Mouse (Mus musculus): ENCODE measurements around the gene Cdcp2. TPM values are rescaled to one million over a fixed set of nuclear protein-coding genes. Genes with fewer than 3 reads are reported as not detected.

Cdcp2 gene
- total RNA-seq (2021), result not detected

- DNase-seq, result no peak
These were observed at the start of gene Cdcp2 for GRCm38 (mm10) chr4:107096841-107097373. Gene Cdcp2, plus strand, starts transcription at chr4:107096891.

DNA sequence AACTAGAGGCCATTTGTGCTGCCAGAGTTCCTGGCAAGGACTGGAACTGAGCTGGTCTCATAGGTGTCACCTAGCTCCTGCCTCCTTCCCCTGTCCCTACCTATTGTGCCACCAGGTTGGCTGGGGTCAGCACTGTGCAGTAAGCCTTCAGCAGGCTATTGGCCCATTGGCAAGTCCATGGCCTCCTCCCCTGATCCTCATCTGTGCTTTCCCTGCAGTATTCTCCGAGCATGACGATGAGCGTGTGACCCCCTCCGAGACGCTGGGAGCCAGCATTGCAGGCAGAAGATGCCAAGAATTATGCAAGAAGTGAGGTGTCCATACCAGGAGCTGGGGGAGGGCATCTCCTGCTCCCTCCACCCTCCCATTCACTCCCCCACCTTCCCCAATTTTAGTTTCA lies 48.9 kb upstream of the Cdcp2 start:
- no peak for DNase-seq

DNA sequence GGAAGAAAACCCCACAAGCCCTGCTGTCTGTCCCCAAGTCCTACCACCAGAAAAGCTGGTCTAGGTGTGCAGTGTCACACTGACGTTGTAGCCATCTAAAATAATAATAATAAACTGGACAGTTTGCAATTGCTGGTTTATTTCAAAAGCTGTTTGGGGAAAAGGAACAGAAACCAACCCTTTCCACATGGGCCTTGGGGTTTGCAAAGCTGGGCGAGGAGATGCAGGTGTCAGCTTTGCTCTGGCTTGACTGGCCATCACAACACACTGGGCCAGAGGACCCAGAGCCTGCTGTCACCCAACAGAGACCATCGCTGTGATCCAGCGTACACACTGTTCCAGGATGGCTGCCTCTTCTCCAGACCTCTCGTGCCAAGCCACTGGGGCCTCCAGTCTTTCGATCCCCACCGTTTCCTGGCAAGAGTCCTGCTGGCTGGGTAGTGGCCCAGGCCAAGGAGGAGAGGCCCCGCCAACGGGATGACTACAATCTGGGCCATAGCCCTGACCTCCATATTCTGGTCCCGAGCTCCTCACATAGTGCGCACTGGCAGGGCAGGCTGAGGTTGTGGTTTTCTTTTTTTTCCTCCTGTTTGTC lies 48.0 kb upstream of the Cdcp2 start:
- DNase-seq, result no peak

GRCm38 (mm10) chr4:107051889-107052288 lies 44.8 kb upstream of the Cdcp2 start:
- DNase-seq, result no peak

GRCm38 (mm10) chr4:107052962-107053553 lies 43.6 kb upstream of the Cdcp2 start:
- DNase-seq, result peak; percentile 20

DNA sequence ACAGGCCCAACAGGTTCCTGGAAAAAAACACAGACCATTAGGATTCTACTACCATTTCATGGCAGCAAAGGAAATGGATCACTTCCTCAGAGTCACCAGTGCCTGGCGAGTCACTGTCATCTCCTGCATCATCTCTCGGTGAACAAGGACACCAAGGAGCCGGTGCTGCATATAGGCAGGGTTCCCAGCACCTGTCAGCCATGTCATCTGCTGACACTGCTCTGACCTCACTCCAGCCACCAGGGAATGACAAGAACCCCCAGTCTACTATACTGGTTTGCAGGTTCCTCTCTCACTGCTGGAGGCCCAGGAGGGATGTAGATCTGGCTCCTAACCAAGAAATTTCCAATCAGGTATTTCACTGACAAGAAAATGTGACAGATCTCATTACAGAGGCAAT lies 40.6 kb upstream of the Cdcp2 start:
- DNase-seq, result no peak

- no peak for DNase-seq
These were observed 38.3 kb upstream of the Cdcp2 start for GRCm38 (mm10) chr4:107058346-107058745.

- DNase-seq, result no peak
These were observed 37.9 kb upstream of the Cdcp2 start for GRCm38 (mm10) chr4:107058781-107059180.

GRCm38 (mm10) chr4:107061560-107061959 lies 35.1 kb upstream of the Cdcp2 start:
- DNase-seq, result no peak

DNA sequence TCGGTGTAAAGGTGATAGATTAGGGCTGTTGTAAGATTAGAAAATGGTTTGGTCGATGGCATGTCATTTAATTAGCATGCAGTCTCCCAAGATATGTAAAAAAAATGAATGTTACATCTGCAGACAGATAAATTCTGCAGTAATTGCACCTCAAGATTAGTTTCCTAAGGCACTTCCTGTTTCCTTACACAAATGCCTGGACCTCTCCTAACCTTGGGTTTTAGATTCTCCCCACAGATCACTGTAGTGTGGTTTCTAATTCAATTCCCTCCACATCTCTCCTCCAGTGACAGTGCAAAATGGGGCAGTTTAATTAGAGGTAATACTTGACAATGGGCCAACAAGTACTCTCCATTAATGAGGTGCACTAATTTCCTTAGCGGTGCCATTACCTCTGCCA lies 33.5 kb upstream of the Cdcp2 start:
- DNase-seq, result no peak

GRCm38 (mm10) chr4:107064394-107065098 lies 32.1 kb upstream of the Cdcp2 start:
- DNase-seq, result no peak

DNA sequence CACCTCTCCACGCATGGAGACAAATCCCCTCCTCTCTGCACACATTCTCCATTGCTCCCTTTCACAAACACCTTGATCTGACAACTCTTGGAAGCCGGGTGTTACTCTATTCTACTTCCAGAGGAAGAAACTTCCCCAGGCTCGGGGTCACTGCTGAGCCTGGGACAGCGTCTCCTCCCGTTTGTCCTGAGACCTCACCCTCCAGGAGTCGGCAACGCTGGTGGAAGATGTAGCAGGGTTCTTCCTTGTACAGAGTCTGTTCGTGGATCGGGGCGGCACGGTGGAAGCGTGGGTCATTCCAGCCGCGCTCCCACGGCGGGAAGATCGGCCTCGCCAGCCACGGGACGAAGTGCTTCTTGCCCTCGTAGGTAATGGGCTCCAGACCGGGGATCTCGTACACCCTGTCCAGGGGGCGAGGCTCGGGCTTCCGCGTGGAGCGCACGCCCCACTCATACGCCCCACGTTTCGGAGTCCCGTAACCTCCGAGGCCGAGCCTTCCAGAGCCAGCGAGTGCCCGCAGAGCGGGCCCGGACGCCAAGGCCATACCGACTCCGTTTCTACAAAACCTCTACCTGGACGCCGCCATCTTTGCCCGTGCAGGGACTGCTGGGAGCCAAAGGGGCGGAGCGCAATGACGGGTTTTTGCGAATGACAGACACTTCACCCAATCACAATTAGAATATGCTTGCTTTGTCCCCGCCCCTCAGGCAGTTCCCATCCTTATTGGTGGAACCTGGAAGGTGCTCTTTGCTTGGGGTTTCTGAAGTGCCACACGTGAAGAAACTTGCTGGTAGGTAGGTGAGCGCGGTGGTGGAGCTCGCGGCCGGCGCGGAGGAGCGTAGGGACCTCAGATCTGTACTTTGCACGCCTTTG lies 30.2 kb upstream of the Cdcp2 start, which contains the start of the genes Mrpl37 and Cyb5rl:
Gene Mrpl37 (minus strand): TSS at position 617 of the 873 bp plus-strand sequence.
Gene Cyb5rl (plus strand): TSS at position 737 of the 873 bp plus-strand sequence.
- DNase-seq, result peak; percentile 97

DNA sequence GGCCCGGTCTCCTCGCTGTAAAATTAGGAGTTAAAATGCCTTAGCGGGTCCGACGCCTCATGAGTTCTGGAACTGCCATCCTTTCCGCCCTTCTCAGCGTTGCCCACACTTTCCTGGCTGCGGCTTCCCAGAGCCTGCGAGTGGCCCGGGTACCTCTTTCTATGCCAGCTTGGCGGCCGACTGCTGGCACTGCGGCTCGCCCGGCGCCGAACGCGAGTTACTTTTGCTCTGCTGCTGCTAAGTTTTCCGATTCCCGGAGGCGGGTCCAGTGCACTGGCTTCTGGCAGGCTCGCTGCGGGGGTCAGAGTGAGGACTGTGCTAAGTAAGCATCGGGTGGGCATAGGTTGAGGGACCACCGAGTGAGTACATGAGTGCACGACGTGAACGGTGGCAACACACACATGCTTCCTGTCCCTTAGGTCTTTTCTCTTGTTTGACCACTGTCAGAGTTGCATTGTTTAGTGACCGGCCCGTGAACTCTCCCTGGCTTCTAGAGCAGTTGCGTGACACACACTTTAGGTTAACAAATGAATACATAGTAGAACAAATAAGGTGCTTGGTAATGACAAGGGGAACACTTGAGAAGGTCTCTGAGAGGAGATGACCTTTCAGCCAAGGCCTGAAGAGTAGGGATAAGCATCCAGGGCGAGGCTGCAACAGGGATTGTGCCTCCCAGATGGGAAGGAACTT lies 29.4 kb upstream of the Cdcp2 start:
- DNase-seq, result peak; percentile 42

DNA sequence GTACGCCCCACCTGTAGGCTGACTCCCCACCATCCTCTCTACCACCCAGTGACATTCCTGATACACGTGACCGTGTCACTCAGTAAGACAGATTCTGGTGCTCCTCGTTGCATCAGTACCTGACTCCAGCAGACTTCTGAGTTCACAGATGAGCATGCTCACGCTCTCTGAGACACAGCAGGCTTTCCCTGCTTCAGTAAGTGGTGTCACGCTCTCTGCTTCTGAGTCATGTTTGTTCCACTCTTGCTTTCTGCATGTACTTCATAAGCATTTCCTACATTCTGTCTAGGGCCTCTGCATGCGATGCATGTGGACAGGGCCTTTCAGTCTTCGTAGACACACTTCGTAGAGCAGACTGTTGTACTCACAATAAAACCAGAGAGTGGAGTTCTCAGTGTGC lies 24.3 kb upstream of the Cdcp2 start:
- no peak for DNase-seq

DNA sequence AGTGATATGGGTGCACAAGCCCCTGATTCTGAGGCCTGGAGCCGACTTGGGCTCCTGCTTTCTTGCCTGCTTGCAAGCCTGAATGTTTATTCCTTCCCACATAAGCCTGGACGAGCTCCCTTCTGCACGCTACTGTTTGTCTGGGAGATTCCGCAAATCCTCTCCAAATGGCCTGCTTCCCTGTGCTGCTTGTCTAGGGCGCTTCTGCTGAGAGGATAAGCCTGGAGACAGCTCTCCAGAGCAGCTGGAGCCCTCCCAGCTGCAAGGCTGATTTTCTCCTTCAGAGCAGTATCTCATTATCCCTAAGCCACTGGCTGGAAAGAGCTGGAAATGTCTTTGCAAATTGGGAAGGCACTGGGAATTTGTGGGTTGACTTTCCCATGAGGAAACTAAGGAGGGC lies 21.2 kb upstream of the Cdcp2 start:
- no peak for DNase-seq

DNA sequence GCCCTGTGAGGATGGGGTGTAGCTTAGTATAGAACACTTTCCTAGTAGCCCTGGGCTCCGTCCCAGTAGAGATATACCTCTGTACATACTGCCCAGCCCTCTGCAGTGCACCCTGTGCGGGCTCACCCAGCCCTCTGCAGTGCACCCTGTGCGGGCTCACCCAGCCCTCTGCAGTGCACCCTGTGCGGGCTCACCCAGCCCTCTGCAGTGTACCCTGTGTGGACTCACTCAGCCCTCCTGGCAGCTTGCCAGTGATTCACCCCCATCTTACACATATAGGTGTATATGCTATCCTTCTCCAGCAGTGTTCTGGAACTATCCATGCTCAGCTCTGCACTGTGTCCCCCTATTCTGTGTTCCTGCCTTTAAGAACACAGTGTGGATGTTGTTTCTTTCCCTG lies 17.8 kb upstream of the Cdcp2 start:
- no peak for DNase-seq

- DNase-seq, result no peak
These were observed 17.0 kb upstream of the Cdcp2 start for GRCm38 (mm10) chr4:107079716-107080115.

DNA sequence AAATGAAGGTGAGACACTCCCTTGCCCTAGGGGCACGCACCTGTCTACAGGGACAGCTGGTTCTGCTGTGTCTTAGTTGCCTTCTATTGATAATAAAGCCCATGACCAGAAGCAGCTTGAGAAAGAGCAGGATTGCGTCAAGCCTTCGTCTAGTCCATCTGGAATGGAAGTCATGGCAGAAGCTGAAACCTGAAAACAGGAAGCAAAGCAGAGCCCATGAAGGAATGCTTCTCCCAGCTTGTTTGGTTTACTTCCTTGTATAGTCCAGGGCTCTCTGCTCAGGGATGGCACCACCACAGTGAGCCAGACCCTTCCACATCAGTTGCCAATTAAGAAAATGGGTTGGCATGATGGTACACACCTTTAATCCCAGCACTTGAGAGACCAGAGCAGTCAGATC lies 14.5 kb upstream of the Cdcp2 start:
- no peak for DNase-seq

DNA sequence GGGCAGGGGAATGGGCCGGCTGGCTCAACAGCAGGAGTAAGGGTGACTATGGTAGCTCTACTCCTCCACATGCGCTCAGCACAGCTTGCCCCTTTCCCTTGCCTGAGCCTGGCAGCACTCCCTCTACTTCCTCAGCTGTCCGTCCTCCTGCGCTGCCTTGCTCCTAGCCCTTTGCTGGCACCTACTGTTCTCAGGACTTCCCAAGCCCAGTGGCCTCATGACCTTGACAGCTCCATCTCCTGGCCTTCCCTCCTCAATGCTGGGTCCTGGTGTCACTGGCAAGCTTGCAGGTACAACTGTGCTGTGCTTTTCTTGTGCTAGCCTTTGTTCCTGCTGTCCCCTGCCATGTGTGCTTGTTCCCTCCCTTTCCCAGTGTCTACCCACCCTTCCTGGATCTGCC lies 13.6 kb upstream of the Cdcp2 start:
- DNase-seq, result no peak

GRCm38 (mm10) chr4:107084343-107084742 lies 12.3 kb upstream of the Cdcp2 start:
- no peak for DNase-seq

GRCm38 (mm10) chr4:107084858-107085257 lies 11.8 kb upstream of the Cdcp2 start:
- DNase-seq, result peak; percentile 34

GRCm38 (mm10) chr4:107091696-107092095 lies 5.0 kb upstream of the Cdcp2 start:
- no peak for DNase-seq
